Mouse (Mus musculus): ENCODE data around the gene Clec2h. TPM values are rescaled to one million over a fixed set of nuclear protein-coding genes. Genes with fewer than 3 reads are reported as not detected.

Clec2h gene
- polyA plus RNA-seq, 1 experiment, result not detected

DNA sequence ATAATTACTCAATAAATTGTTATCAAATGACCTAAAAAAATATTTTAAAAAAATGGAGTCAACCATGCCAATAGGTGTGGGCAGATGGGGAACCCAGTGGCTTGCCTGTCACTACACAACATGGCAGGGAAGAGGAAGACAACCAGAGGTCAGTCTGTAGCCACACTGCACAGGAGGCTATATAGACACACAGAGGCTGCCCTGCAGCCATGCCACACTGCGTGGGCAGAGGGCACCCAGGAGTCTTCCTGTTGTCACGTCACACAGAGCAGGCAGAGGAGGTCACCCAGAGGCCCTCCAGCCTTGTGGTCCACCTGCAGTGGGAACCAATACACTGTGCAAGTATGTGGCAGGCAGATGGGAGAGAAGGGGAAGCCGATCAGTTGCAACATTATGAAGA is 39.5 kb downstream of the Clec2h start:
- H3K27me3 ChIP-seq (ENCODE audit: control insufficient read depth, insufficient read depth, low read length, poor library complexity, severe bottlenecking), result no peaks in the 10 kb centered on the region
- no peaks in the 10 kb centered on the region for H3K36me3 ChIP-seq (ENCODE audit: control insufficient read depth, insufficient read depth, low read length, poor library complexity, severe bottlenecking)
- no peak overlapping the region for H3K4me3 ChIP-seq (ENCODE audit: low read depth, low read length)
- H3K27ac ChIP-seq (ENCODE audit: insufficient read depth, low read length), result no peak overlapping the region
- TF ChIP-seq CTCF (IDR thresholded peaks at IDR 0.05; ENCODE audit: low read depth, low read length) (no peak), POLR2A (IDR thresholded peaks at IDR 0.05; ENCODE audit: insufficient read depth, low read length) (no peak), EP300 (IDR thresholded peaks at IDR 0.05; ENCODE audit: insufficient read depth, low read depth, low read length) (no peak)
- H3K4me1 ChIP-seq (ENCODE audit: control insufficient read depth, insufficient read depth, low read length), result no peaks in the 10 kb centered on the region
- no peak overlapping the region for H3K9ac ChIP-seq (ENCODE audit: low read depth, poor library complexity, severe bottlenecking)
- no peaks in the 10 kb centered on the region; the same call in 1 of the 2 replicates for H3K9me3 ChIP-seq (replicated peaks; ENCODE audit: control insufficient read depth, insufficient read depth, low read length, poor library complexity, severe bottlenecking)

DNA sequence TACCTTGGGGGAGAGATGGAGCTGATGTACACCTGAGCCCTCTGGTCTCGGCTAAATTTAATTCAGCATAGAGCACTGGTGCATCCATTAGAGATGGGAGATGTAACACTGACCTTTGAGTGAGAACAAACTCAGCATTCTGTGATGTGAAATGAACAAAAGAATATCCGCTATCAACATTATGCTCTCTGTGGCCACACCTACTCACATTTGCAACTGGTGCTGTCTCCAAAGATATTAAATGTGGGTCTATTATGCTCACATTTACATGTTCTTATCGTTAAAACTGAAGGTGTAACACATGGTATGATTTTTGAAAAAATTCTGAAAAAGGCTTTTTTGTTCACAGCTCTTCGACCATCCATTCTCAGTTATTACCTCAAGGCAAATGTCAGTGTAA is 60.8 kb downstream of the Clec2h start, which contains the start of gene Klrb1:
Gene Klrb1, minus strand, starts transcription at position 101 of the 400 bp plus-strand sequence.
- no peak for TF ChIP-seq POLR2A (IDR thresholded peaks at IDR 0.05; ENCODE audit: insufficient read depth, low read length)
- TF ChIP-seq EP300 (IDR thresholded peaks at IDR 0.05; ENCODE audit: insufficient read depth, low read depth, low read length), result no peak
- TF ChIP-seq CTCF (IDR thresholded peaks at IDR 0.05; ENCODE audit: low read depth, low read length), result no peak
- Histone ChIP-seq H3K36me3 (ENCODE audit: control insufficient read depth, insufficient read depth, low read length, poor library complexity, severe bottlenecking) (no peaks in the 10 kb centered on the region), H3K9ac (ENCODE audit: low read depth, poor library complexity, severe bottlenecking) (no peak within 1 kb of the TSS), H3K27me3 (ENCODE audit: control insufficient read depth, insufficient read depth, low read length, poor library complexity, severe bottlenecking) (no peaks in the 10 kb centered on the region), H3K4me3 (ENCODE audit: low read depth, low read length) (no peak within 1 kb of the TSS), H3K9me3 (replicated peaks; ENCODE audit: control insufficient read depth, insufficient read depth, low read length, poor library complexity, severe bottlenecking) (peaks cover 7% of the 10 kb centered on the region), H3K27ac (ENCODE audit: insufficient read depth, low read length) (no peak within 1 kb of the TSS), H3K4me1 (ENCODE audit: control insufficient read depth, insufficient read depth, low read length) (no peaks in the 10 kb centered on the region)

Other genes starting within 250 kb of the Clec2h start
- gene Itfg2, start 237.5 kb upstream of the Clec2h start, polyA plus RNA-seq (2011; ENCODE audit: insufficient read depth, insufficient read length, low read depth, missing spikeins), result 16.3 and 21.6 TPM in 2 replicates
- 411 and 413 TPM in 2 replicates for gene Fkbp4, start 223.7 kb upstream of the Clec2h start, polyA plus RNA-seq (2011; ENCODE audit: insufficient read depth, insufficient read length, low read depth, missing spikeins)
- gene Pzp, start 135.7 kb upstream of the Clec2h start, polyA plus RNA-seq (2011; ENCODE audit: insufficient read depth, insufficient read length, low read depth, missing spikeins), result 0.94 and 2.6 TPM in 2 replicates
- gene A2ml1, start 80.8 kb upstream of the Clec2h start, polyA plus RNA-seq (2011; ENCODE audit: insufficient read depth, insufficient read length, low read depth, missing spikeins), result not detected in 2 replicates
- not detected in 2 replicates for gene Klrb1a, start 38.9 kb upstream of the Clec2h start, polyA plus RNA-seq (2011; ENCODE audit: insufficient read depth, insufficient read length, low read depth, missing spikeins)
- gene Klrb1, start 60.7 kb downstream of the Clec2h start, polyA plus RNA-seq (2011; ENCODE audit: insufficient read depth, insufficient read length, low read depth, missing spikeins), result not detected in 2 replicates
- not detected in 2 replicates for gene Klrb1c, start 126.8 kb downstream of the Clec2h start, polyA plus RNA-seq (2011; ENCODE audit: insufficient read depth, insufficient read length, low read depth, missing spikeins)
- not detected in 2 replicates for gene Gm44511, start 163.9 kb downstream of the Clec2h start, polyA plus RNA-seq (2011; ENCODE audit: insufficient read depth, insufficient read length, low read depth, missing spikeins)
- not detected in 2 replicates for gene Klrb1b, start 163.9 kb downstream of the Clec2h start, polyA plus RNA-seq (2011; ENCODE audit: insufficient read depth, insufficient read length, low read depth, missing spikeins)
- gene Clec2i, start 225.2 kb downstream of the Clec2h start, polyA plus RNA-seq (2011; ENCODE audit: insufficient read depth, insufficient read length, low read depth, missing spikeins), result not detected in 2 replicates
- not detected in 2 replicates for gene BC035044, start 228.7 kb downstream of the Clec2h start, polyA plus RNA-seq (2011; ENCODE audit: insufficient read depth, insufficient read length, low read depth, missing spikeins)